Mouse (Mus musculus) heart, adult 8-10 months (tissue): ENCODE measurements around the gene Mapk8ip3. TPM values are rescaled to one million over a fixed set of nuclear protein-coding genes. Genes with fewer than 3 reads are reported as not detected.
"Not testable (repeated sequence)": the region's sequence is repeated elsewhere in the genome, so short reads cannot be mapped to it uniquely, and the experiment has no call there.

Source experiments
- DNase-seq: peaks from one replicate; pipeline ENCODE4 v3.0.0; 2022; ENCODE audit warnings: low spot score
- total RNA-seq, 4 experiments: library from RNA; stranded (reverse); gene quantifications; 2 replicates each; pipeline ENCODE4 v1.2.4; 2022

Mapk8ip3 gene
- 10 to 100 TPM; 55.0 to 69.0 (median 62.5) TPM for total RNA-seq

DNA sequence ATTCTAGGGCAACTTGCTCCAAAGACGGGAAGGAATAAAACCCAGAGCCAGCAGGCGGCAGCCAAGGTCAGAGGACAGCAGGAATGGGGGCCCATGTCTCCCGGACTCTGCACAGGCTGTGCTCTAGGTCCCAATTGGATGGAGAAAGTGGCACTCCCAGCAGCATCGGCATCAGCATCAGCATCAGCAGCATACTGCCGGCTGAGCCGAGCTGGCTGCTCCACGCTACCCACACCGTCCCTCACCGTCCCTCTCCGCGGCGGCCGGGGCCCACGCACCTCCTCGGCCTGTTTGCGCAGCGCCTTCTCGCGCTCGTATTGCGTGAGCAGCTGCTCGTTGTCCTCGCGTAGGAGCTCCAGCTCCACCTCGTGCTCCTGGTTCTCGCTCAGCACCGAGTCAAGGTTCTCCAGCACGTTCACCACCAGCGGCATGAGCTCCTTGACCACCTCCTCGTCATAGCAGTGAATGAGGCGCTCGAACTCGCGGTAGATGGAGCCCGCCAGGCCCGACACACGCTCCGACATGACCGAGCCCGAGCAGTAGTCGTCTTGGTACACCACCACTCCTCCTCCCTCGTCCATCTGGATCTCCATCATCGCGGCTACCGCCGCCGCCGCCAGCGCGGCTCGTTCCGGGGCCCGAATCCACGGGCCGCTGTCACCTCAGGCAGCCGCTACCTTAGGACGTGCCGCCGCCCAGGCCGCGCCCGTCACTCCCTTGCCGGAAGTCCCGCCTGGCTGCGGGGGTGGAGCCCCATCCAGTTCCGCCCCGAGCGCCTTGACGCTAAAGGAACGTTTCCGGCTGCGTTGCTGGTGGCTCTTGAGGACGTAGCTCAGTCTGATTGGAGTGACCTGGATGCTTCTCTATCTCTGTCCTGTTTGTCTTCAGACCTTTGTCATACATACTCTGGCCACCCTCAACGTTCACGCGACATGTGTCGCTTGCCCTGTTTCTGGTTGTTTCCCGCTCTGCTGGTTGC, at the start of gene Mapk8ip3:
TSS of gene Mapk8ip3 (minus strand) at position 719 of the 979 bp plus-strand sequence.
- DNase-seq, result peak; percentile 95

DNA sequence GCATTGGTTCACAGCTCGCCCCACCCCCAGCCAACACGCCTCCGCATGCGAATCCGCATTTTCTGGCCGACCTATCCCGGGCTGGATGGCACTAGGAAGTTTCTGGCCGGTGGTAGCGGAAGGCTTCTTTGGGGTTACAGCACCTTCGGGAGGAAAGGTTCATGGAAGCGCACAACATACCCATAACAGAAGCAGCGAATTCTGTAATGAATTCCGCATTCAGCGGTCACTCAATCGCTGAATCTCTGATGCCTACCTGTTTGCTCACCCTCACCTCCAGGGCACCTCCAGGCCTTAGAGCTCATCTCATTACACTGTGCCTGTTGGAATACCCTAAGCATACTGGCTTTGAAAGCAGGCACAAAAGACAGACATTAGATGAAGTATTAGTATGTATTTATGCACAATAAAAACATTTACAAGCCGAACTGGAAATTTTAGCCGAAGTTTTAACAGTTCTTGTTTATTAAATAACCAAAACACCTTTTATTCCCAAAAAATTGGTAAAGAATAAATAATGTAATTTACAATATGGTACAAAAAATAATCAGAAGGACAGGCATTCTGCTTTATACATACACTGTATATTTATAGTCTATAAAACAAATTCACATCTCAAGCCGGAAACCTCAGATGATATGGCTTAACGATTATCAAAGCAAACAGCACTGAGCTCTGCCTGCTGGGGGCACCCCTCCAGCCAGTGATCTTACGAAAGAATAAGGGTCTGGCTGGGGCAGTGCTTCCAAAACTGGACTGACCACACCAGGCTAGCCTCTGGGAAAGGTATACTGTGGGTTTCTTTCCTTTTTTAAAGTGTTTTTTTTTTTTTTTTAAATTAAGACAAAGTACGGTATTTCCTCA, 24.3 kb upstream of the Mapk8ip3 start:
- DNase-seq, result peak; percentile 97

DNA sequence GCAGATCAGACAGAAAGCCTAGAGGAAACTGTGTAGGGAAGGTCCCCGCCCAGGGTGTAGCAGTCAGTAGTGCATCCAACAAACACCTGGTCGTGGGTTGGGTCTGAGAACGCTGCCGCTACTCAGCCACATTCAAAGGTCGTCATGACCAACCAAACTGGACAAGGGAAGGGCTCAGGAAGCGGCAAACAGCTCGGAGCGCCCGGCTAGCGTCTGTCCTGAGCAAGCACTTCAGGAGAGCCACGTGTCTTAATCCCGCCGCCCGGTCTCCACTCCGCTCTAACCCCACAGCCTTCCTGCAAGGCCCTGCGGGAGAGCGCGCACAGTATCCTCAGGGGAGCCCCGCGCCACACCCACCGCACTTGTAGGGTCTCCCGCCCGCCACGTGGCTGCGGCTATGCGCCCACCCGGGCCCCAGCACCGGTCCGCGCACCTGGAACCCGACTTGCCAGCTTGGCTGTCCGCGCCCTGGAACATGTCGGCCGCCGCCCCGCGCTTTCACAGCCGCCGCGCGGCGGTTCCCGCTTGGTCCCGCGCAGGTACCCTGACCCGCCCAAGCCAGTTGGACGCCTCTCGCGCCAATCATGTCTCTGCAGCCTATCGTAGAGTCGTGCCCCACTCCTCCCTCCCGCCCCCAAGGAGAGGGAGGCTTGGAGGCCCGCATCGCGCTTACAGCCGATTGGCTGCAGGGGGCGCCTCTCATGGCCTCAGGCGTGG, 23.5 kb upstream of the Mapk8ip3 start, which contains the start of gene Jpt2:
TSS of gene Jpt2 (minus strand) at position 555 of the 717 bp plus-strand sequence.
- DNase-seq, result no peak

DNA sequence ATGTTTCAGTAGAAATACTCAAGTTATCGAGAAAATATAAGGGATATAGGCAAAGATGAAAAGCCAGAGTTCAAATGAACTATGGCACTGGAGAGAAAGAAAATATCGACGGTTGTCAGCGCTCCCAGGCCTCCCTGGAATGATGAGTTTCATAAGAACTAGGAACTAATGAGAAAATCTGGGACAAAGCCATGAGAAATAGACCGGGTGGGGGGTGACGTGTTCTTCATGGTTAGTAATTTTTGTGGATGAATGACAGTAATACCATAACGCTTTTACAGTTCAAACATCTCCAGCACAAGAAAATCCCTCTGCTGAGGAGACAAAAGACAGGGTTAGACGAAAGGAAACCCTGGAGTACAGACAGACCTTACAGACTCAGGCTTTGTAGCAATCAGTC, 22.6 kb upstream of the Mapk8ip3 start:
- DNase-seq, result no peak

DNA sequence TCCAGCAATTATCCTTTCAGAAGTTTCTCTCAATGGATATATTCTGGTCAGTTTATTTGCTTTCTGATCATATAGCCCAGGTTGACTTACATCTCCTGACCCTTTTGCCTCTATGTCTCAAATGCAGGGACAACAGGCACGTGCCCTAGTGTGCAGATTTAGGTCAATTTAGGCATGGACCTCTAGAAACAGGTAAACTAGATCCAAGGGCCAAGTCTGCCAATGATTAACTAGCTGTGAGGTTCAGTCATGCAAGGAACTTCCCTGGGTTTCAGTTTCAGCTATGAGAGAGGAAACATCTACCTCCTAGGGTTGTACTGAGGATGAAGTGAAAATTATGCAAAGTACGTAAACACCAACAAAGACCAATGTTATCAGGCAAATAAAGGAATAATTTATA, 16.5 kb upstream of the Mapk8ip3 start:
- DNase-seq, result no peak

DNA sequence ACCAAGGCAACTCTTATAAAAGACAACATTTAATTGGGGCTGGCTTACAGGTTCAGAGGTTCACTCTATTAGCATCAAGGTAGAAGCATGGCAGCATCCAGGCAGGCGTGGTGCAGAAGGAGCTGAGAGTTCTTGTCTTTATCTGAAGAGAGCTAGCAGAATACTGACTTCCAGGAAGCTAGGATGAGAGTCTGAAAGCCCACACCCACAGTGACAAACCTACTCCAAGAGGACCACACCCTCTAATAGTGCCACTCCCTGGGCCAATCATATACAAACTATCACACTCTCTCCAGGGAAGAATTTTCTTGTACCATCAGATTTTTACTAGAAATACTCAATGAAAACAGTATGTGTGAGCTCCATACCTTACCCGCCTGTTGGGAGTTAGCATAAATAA, 13.9 kb upstream of the Mapk8ip3 start:
- no peak for DNase-seq

DNA sequence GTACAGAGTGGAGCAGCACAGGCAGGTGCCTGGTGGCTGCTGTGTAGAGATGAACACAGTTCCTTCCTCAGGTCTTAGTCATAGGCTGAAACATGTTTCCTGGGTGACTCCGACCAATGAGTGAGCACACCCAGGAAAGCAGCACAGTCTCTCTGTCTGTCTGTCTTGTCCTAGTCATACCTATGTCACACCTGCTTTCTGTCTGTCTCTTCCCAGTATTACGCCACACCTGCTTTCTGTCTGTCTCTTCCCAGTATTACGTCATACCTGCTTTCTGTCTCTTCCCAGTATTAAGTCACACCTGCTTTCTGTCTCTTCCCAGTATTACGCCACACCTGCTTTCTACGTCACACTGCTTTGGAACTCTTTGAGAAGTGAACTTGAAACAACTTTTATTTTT, 11.4 kb upstream of the Mapk8ip3 start:
- no peak for DNase-seq

DNA sequence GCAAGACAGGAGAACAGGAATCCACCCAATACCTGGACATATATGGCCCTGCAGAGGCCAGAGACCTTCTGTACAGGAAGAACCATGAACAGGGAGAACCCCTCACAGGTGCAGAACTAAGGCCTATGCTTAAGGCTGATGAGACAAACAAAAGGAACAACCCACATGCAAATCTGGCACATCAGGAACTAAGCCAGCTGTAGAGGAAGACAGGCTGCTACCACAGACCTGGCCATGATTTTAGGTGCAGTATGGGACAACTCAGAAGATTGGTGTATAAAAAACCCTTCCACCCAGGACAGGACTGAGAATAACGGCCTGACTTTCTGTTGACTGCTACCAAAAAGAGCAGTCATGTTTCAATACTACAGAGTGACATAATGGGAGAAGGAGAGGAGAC, 6.8 kb upstream of the Mapk8ip3 start:
- DNase-seq, result not testable (repeated sequence)

DNA sequence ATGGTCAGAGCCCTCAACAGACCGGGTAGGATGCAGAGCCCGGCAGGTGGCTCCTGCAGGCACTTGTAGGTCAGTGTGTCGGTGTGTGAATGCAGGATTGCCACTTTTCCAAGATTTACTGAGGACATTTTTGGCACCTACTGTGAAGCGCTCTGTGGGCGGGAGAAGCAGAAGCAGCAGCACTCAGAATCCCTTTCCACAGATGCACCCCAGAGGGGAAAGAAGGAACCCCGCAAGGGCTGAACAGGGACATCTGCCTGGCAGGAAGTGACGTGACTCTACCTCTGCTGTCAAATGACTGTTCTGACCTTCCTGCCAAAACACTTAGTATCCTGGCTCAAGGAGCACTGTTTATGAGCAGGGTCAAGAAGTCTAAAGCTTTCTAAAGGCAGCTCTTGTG, 6.3 kb upstream of the Mapk8ip3 start:
- DNase-seq, result no peak

DNA sequence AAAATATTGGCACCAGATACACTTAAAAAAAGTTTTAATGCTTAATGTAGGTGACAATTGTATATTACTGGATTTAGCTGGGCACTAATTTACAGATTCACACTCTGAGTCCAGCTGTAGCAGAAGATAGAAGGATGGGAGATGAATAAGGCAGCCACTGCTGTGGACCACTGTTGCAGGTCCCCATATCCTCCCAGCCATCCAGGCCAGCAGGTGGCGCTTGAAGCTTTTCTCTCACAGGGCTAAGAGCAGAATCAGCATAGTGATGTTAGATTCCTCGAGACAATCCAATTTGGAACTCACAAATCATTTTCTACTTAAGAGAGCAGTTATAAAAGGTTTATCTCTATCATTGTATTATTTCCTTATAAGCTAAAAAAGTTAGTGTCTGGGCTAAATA, 5.7 kb upstream of the Mapk8ip3 start:
- DNase-seq, result peak; percentile 45

DNA sequence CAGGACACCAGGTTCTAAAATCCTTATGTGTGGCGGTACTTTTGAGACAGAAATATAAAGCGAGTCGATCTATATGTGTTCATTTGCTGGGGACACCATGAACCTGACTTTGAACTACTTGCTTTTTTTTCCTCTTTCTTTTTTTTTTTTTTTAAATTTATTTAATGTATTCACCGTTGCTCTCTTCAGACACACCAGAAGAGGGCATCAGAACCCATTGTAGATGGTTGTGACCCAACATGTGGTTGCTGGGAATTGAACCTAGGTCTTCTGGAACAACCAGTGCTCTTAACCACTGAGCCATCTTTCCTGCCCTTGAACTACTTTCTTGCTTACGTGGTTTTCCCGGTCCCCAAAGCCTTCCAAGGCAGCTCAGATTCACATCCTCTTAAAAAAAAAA, 489 bp upstream of the Mapk8ip3 start:
- no peak for DNase-seq

DNA sequence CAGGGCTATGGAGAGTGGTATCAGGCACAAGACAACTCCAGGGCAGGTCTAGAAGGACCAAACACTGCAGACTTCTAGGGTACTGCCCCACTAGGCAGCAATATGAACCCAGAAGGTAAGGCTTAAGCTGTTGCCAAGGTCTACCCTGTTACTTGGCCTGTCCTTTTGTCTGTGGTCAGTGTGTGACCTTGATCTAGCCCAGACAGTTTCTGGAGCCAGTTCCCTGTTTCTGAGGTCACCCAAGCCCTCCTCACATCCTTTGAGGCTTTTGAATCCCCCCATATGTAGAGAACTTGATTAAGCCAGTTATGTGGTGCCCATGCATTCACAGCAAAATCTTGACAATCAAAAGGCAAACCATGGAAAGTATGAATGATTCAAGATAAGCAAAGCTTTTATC, 1.1 kb downstream of the Mapk8ip3 start:
- DNase-seq, result no peak

DNA sequence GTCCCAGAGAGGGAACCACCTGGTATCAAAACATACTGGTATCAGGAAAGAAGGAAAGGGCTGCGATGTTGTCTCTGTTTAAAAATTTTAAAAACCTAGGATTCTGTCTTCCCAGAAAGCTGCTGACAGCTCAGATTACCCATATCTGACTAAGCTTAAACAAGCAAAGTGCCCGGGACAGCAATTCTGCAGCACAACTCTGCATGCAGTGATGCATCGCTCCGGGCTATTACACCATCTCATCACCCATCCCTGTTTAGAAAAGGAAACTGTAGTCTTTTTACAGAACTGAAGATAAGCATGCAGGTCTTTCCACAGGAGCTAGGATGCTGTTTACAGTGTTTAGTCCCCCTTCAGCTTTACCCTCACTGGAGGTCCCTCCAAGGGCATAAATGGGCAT, 1.9 kb downstream of the Mapk8ip3 start:
- DNase-seq, result no peak

DNA sequence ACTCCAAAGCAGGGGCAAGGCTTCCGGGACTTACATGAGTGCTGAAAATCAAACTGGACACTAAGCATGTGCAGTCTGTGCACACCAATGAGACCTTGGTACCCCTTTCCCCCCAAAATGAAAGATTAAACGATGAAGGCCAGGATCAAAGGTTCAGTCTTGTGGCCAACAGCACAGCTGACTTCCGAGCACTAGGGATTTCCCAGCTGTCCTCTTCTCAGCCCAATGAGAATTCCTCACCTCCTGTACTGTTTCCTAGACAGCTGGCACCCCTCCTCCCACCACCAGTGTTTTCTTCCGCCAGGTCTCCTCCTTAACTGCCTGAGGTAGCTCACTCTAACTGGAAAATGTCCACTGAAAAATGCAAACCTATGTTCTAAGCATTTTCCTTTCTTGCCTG, 3.6 kb downstream of the Mapk8ip3 start:
- no peak for DNase-seq

DNA sequence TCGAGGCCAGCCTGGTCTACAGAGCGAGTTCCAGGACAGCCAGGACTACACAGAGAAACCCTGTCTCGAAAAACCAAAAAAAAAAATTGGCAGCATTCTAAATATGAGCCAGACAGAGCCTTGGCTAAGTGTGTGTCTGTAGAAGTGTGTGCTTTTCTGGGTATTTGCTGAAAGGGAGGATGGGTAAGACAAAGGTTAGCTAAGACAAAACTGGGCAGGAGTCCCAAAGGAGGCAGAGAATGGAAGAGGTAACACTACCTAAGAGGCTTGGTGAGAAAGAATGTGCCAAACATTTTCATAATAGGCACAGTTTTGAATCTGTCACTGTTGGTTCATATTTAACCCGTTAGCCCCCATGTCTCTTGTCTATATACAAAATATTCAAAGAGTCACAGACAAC, 4.3 kb downstream of the Mapk8ip3 start:
- no peak for DNase-seq

DNA sequence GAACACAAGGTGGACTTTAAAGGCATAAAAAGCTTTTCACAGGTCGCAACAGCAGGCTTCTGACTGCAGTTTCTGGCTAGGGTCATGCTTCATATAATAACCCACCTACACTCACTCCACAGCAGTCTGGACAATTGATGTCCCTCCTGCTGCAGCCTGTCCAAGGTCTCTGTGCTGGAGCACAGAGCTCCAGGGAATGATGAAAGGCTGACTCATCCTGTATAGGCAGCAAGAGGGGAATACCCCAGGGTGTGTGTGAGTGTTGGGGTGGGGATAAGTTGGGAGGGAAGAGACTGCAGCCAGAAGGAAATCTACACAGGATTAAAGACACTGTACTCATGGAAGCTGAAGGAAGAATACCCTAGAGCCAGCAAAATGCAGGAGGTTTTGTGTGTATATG, 7.3 kb downstream of the Mapk8ip3 start:
- DNase-seq, result no peak

DNA sequence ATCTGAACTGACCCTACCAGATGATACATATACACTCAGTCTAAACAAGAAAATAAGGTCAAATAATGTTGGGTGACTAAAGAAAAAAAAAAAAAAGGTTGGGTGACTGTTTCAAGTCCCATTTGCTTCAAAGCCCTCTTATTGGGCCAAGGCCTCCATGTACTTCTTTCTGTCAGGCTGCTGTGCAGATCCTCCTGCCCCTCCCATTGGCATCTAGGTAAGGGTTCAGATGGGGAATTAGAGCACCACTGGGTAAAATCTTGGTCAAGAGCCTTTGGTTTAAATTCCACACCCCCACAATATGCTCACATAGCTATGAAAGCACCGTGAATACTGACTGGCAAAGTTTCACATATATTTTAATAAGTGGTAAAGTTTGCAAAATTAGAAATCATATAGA, 13.5 kb downstream of the Mapk8ip3 start:
- DNase-seq, result no peak

DNA sequence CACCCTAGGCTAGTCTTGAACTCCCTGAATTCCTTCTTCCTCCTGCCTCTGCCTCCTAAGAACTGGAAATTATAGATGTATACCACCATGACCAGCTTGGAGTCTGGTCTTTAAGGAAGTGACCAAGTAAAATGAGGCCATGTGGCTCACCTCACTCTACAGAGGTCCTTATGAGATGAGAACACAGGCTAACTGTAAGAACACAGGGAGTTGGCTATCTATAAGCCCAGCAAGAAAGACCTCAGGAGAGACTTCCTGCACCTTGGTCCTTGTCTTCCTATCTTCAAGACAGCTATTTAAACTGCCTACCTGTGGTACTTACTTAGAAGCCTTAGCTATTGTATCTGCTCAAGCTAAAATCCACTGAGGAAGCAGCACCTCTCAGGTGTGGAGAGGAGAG, 22.8 kb downstream of the Mapk8ip3 start:
- DNase-seq, result no peak

DNA sequence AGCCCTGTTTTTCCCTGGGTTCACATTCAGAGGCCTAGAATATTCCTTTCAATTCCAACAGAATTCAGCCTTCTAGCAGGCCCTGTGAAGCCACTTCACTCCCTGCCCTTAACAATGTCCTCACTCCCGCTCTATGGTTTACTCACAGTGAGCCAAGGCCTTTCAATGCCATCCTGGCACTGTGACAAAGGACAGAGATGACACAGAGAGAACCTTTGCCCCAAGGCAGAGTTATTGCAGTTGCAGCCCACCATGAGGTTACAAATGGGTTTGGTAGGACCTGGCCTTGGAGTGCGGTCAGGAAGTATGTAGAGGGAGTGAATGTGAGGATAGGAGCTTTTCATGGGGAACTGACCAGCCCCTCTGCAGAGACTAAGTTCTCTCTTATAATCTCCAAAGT, 29.2 kb downstream of the Mapk8ip3 start:
- DNase-seq, result no peak

DNA sequence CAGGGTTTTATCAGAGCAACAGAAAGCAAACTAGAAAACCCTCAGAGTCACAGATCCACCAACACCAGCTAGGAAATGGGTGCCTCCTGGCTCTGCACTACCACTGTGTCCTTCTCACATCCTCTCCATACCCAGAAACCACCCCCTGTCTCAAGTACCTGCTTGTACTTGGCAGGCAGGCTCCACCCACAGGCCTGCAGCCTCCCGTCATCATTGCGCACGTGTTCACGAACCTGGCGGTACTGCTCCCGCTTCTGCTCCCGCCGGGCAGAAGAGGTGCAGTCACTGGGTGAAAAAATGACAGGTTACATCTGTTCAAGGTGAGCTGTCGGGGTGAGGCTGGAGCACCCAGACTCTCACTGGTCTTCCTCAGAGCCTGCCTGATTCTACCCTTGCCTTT, 33.0 kb downstream of the Mapk8ip3 start:
- DNase-seq, result no peak

DNA sequence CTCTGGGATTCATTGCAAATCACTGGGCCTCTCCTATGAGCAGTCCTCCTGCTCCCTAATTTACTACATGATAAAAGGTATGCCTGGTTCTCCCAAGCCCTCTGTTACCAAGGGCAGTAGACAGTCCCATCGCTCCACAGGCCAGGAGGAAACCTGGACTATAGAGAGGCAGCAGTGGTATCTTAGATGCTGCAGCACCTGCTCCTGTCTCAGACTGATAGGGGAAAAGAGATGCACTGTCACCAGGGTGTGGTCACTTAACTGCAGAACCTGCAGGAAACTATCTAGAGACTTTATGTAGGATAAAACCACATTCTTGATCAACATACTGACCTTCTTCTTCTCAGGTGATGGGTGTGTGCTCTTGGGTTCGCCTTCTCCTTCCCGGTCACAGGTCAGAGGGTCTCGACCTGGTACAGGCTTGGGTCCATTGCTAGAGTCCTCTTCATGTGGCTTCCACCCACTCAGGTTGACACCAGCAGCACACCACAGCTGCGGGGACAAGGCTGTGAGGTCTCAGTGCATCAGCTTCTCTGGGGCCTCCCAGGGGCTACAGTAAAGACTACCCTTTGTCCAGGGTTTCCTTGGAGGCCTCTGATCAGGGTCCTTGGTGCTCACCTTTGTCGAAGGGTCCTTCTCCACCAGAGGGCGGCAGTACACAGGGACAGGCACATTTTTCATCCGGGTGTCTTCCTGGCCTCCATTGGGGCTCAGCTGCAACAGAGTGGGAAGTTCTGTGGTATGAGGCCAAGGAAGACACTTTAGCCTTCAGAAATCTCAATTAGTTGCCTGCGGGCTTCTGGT, 33.9 kb downstream of the Mapk8ip3 start:
- DNase-seq, result no peak
